Mouse (Mus musculus) midbrain, postnatal 0 days (tissue): ENCODE data around the gene Camkk2. TPM values are rescaled to one million over a fixed set of nuclear protein-coding genes. Genes with fewer than 3 reads are reported as not detected.

Experiments
- ATAC-seq: fragments of 200-750 bp; cut with Nextera tagmentation; 2 replicates; pipeline ENCODE4 v1.8.0; 2017; ENCODE audit warnings: moderate number of reproducible peaks, mild to moderate bottlenecking, moderate TSS enrichment, moderate library complexity; ENCODE audit not compliant: low FRiP score
- DNase-seq: peaks from one replicate; pipeline ENCODE4 v3.0.0-alpha.2; 2015; ENCODE audit warnings: low spot score
- H3K27ac ChIP-seq: fragments of 300-500 bp; sonication (generic); 2 replicates; pipeline ENCODE4 v1.5.1; 2014; ENCODE audit warnings: low read depth, mild to moderate bottlenecking, low read length, mixed read lengths
- H3K27me3 ChIP-seq: fragments of 300-500 bp; sonication (generic); 2 replicates; pipeline ENCODE4 v1.6.1; 2014; ENCODE audit warnings: low read length, control low read depth, mixed read lengths; ENCODE audit not compliant: insufficient read depth
- H3K36me3 ChIP-seq: fragments of 300-500 bp; sonication (generic); 2 replicates; pipeline ENCODE4 v1.6.1; 2014; ENCODE audit warnings: low read length, control low read depth, mixed read lengths; ENCODE audit not compliant: insufficient read depth
- H3K4me1 ChIP-seq: fragments of 300-500 bp; sonication (generic); 2 replicates; pipeline ENCODE4 v1.6.1; 2014; ENCODE audit warnings: mild to moderate bottlenecking, control low read depth, antibody characterized with exemption, low read length, mixed read lengths; ENCODE audit not compliant: insufficient read depth
- H3K4me2 ChIP-seq: fragments of 300-500 bp; sonication (generic); 2 replicates; pipeline ENCODE4 v1.6.1; 2014; ENCODE audit warnings: low read depth, mild to moderate bottlenecking, low read length, mixed read lengths; ENCODE audit not compliant: poor library complexity, severe bottlenecking
- H3K4me3 ChIP-seq: fragments of 300-500 bp; sonication (generic); 2 replicates; pipeline ENCODE4 v1.5.1; 2014; ENCODE audit warnings: low read depth, mild to moderate bottlenecking, low read length, moderate library complexity
- H3K9ac ChIP-seq: fragments of 300-500 bp; sonication (generic); replicated peaks from 2 replicates; pipeline ENCODE4 v1.6.1; 2014; ENCODE audit warnings: mild to moderate bottlenecking, low read length, moderate library complexity, mixed read lengths; ENCODE audit not compliant: poor library complexity, severe bottlenecking
- H3K9me3 ChIP-seq: fragments of 300-500 bp; sonication (generic); 2 replicates; pipeline ENCODE4 v1.6.1; 2016; ENCODE audit warnings: low read length, control low read depth
- CTCF ChIP-seq: IDR thresholded peaks from 2 replicates; pipeline ENCODE4 v1.5.1; 2016; ENCODE audit warnings: antibody characterized with exemption, mild to moderate bottlenecking
- WGBS: fragments of 180-500 bp; shearing (Covaris S2); extraction: QIAGEN DNeasy Blood & Tissue Kit; methylation state at CpG from one replicate; pipeline ENCODE4 v1.1.7; 2014; 5-methylcytosine and 5-hydroxymethylcytosine counted together
- polyA plus RNA-seq: library from polyadenylated mRNA; unstranded; fragments of >200 nt; fragmentation: Nextera tagmentation; extraction: Ambion mirVana; gene quantifications from 2 replicates; pipeline ENCODE4 v1.2.1, GENCODE M21; 2015
- total RNA-seq: library from RNA; depleted of rRNA; stranded (reverse); fragments of >200 nt; gene quantifications from 2 replicates; pipeline ENCODE4 v1.2.3, GENCODE M21; 2014

Camkk2 gene
- total and polyA plus RNA-seq, 2 experiments from 2014 or later = 66.8 to 70.5 TPM

GRCm38 (mm10) chr5:122777322-122777721 is 1.9 kb downstream of the Camkk2 start:
- DNase-seq (no peak), ATAC-seq (no peak)
- no peak overlapping the region for H3K9ac ChIP-seq
- no peak overlapping the region for H3K27ac ChIP-seq
- no peaks in the 10 kb centered on the region for H3K36me3 ChIP-seq
- no peak for TF ChIP-seq CTCF
- H3K9me3 ChIP-seq = no peaks in the 10 kb centered on the region
- no peak overlapping the region for H3K4me3 ChIP-seq
- H3K4me1 ChIP-seq = no peaks in the 10 kb centered on the region; the same call in 1 of the 2 replicates
- no peaks in the 10 kb centered on the region for H3K27me3 ChIP-seq
- 45% methylated on average over 2 of the region's 2 CpGs for WGBS
- no peak overlapping the region for H3K4me2 ChIP-seq

GRCm38 (mm10) chr5:122775646-122776286 is 3.4 kb downstream of the Camkk2 start:
- TF ChIP-seq CTCF = no peak
- no peak overlapping the region for H3K27ac ChIP-seq
- no peak overlapping the region for H3K4me3 ChIP-seq
- H3K27me3 ChIP-seq = no peaks in the 10 kb centered on the region
- ATAC-seq (no peak), DNase-seq (no peak)
- H3K9ac ChIP-seq = no peak overlapping the region
- H3K36me3 ChIP-seq = no peaks in the 10 kb centered on the region
- no peaks in the 10 kb centered on the region; the same call in 1 of the 2 replicates for H3K4me1 ChIP-seq
- H3K9me3 ChIP-seq = no peaks in the 10 kb centered on the region
- 83% methylated on average over 13 of the region's 14 CpGs for WGBS
- no peak overlapping the region for H3K4me2 ChIP-seq

GRCm38 (mm10) chr5:122774743-122775611 is 4.2 kb downstream of the Camkk2 start:
- 79% methylated on average over 28 of the region's 28 CpGs for WGBS
- no peak overlapping the region for H3K4me3 ChIP-seq

GRCm38 (mm10) chr5:122773756-122774155 is 5.5 kb downstream of the Camkk2 start:
- Histone ChIP-seq H3K4me2 (no peak overlapping the region), H3K36me3 (no peaks in the 10 kb centered on the region), H3K9me3 (no peaks in the 10 kb centered on the region), H3K4me3 (no peak overlapping the region), H3K9ac (no peak overlapping the region), H3K4me1 (no peaks in the 10 kb centered on the region; the same call in 1 of the 2 replicates), H3K27me3 (no peaks in the 10 kb centered on the region), H3K27ac (no peak overlapping the region)
- WGBS = 60% methylated on average over 11 of the region's 11 CpGs
- ATAC-seq = no peak
- no peak for TF ChIP-seq CTCF
- no peak for DNase-seq

More at GRCm38 (mm10) chr5:122774743-122775611, 4.2 kb downstream of the Camkk2 start:
- Histone ChIP-seq H3K27ac (no peak overlapping the region), H3K9me3 (no peaks in the 10 kb centered on the region), H3K36me3 (no peaks in the 10 kb centered on the region), H3K4me1 (no peaks in the 10 kb centered on the region; the same call in 1 of the 2 replicates), H3K4me2 (no peak overlapping the region), H3K27me3 (no peaks in the 10 kb centered on the region), H3K9ac (0 out of 2 replicates have a peak overlapping the region, but pooled peaks have one; percentile 13)
- TF ChIP-seq CTCF = no peak
- DNase-seq (no peak), ATAC-seq (no peak)

GRCm38 (mm10) chr5:122771428-122771827 is 7.8 kb downstream of the Camkk2 start:
- ATAC-seq (no peak), DNase-seq (no peak)
- Histone ChIP-seq H3K36me3 (no peaks in the 10 kb centered on the region), H3K4me3 (no peak overlapping the region), H3K9ac (no peak overlapping the region), H3K27ac (no peak overlapping the region), H3K4me2 (no peak overlapping the region), H3K4me1 (no peaks in the 10 kb centered on the region; the same call in 1 of the 2 replicates), H3K9me3 (no peaks in the 10 kb centered on the region), H3K27me3 (no peaks in the 10 kb centered on the region)
- 90% methylated on average over 9 of the region's 9 CpGs for WGBS
- TF ChIP-seq CTCF = no peak

GRCm38 (mm10) chr5:122770806-122771261 is 8.4 kb downstream of the Camkk2 start:
- Histone ChIP-seq H3K9me3 (no peaks in the 10 kb centered on the region), H3K27ac (peak overlapping the region; percentile 14; the same call in 1 of the 2 replicates), H3K27me3 (no peaks in the 10 kb centered on the region), H3K36me3 (no peaks in the 10 kb centered on the region), H3K9ac (no peak overlapping the region), H3K4me2 (peak overlapping the region; percentile 4; the same call in 1 of the 2 replicates), H3K4me1 (no peaks in the 10 kb centered on the region; the same call in 1 of the 2 replicates), H3K4me3 (no peak overlapping the region)
- TF ChIP-seq CTCF = no peak
- ATAC-seq (no peak), DNase-seq (peak; percentile 81)
- WGBS = 60% methylated on average over 10 of the region's 10 CpGs
